Mouse (Mus musculus) forebrain, embryonic 14.5 days (tissue): ENCODE measurements around the gene Glb1l. TPM values are rescaled to one million over a fixed set of nuclear protein-coding genes. Genes with fewer than 3 reads are reported as not detected.

ENCODE experiments used
- ATAC-seq: fragments of 200-750 bp; cut with Nextera tagmentation; 2 replicates; pipeline ENCODE4 v1.8.0; 2017; ENCODE audit warnings: mild to moderate bottlenecking, moderate library complexity
- DNase-seq: peaks from one replicate; pipeline ENCODE4 v3.0.0-alpha.2; 2015; ENCODE audit warnings: low spot score
- H3K27ac ChIP-seq: fragments of 300-500 bp; sonication (generic); 2 replicates; pipeline ENCODE4 v1.5.1; 2014; ENCODE audit warnings: low read depth, mild to moderate bottlenecking, control low read depth, low read length, moderate library complexity
- H3K27me3 ChIP-seq: fragments of 300-500 bp; sonication (generic); replicated peaks from 2 replicates; pipeline ENCODE4 v1.6.1; 2014; ENCODE audit warnings: low read length, control low read depth, mixed read lengths; ENCODE audit not compliant: control insufficient read depth, insufficient read depth
- H3K36me3 ChIP-seq: fragments of 300-500 bp; sonication (generic); 2 replicates; pipeline ENCODE4 v1.6.1; 2014; ENCODE audit warnings: low read length, control low read depth; ENCODE audit not compliant: control insufficient read depth, insufficient read depth
- H3K4me1 ChIP-seq: fragments of 300-500 bp; sonication (generic); 2 replicates; pipeline ENCODE4 v1.6.1; 2014; ENCODE audit warnings: antibody characterized with exemption, low read length, control low read depth; ENCODE audit not compliant: control insufficient read depth, insufficient read depth
- H3K4me2 ChIP-seq: fragments of 300-500 bp; sonication (generic); 2 replicates; pipeline ENCODE4 v1.6.1; 2014; ENCODE audit warnings: mild to moderate bottlenecking, control low read depth, low read length
- H3K4me3 ChIP-seq: fragments of 300-500 bp; sonication (generic); 2 replicates; pipeline ENCODE4 v1.5.1; 2014; ENCODE audit warnings: low read depth, low read length, control low read depth
- H3K9ac ChIP-seq: fragments of 300-500 bp; sonication (generic); 2 replicates; pipeline ENCODE4 v1.6.1; 2014; ENCODE audit warnings: mild to moderate bottlenecking, low read length, control low read depth, moderate library complexity
- H3K9me3 ChIP-seq: fragments of 300-500 bp; sonication (generic); replicated peaks from 2 replicates; pipeline ENCODE4 v1.6.1; 2016; ENCODE audit warnings: low read length, control low read depth, mixed read lengths; ENCODE audit not compliant: control insufficient read depth
- whole genome bisulfite sequencing: fragments of 180-500 bp; shearing (Covaris S2); extraction: QIAGEN DNeasy Blood & Tissue Kit; methylation state at CpG from one replicate; pipeline ENCODE4 v1.1.7; 2014; 5-methylcytosine and 5-hydroxymethylcytosine counted together
- polyA plus RNA-seq: library from polyadenylated mRNA; unstranded; fragments of >200 nt; fragmentation: Nextera tagmentation; extraction: Ambion mirVana; gene quantifications from 2 replicates; pipeline ENCODE4 v1.2.1, GENCODE M21; 2014

Glb1l gene
- polyA plus RNA-seq, 1 experiment from 2014 or later: 13.0 TPM

GRCm38 (mm10) chr1:75250498-75250897, 39.9 kb upstream of the Glb1l start:
- no peaks in the 10 kb centered on the region for H3K36me3 ChIP-seq
- peak; percentile 24; the same call in 1 of the 2 replicates for ATAC-seq
- no peaks in the 10 kb centered on the region for H3K27me3 ChIP-seq
- H3K4me3 ChIP-seq: no peak overlapping the region
- DNase-seq: peak; percentile 59
- H3K4me2 ChIP-seq: no peak overlapping the region
- no peak overlapping the region for H3K9ac ChIP-seq
- no peaks in the 10 kb centered on the region for H3K9me3 ChIP-seq
- 48% methylated on average over 3 of the region's 3 CpGs for WGBS
- H3K4me1 ChIP-seq: peaks cover 16% of the 10 kb centered on the region; the same call in 1 of the 2 replicates
- H3K27ac ChIP-seq: no peak overlapping the region; the same call in 1 of the 2 replicates

GRCm38 (mm10) chr1:75248041-75248772, 37.6 kb upstream of the Glb1l start:
- peaks cover 16% of the 10 kb centered on the region; the same call in 1 of the 2 replicates for H3K4me1 ChIP-seq
- H3K4me3 ChIP-seq: no peak overlapping the region
- ATAC-seq: no peak
- H3K4me2 ChIP-seq: no peak overlapping the region
- peak; percentile 28 for DNase-seq
- H3K27ac ChIP-seq: no peak overlapping the region
- H3K36me3 ChIP-seq: peaks cover 8% of the 10 kb centered on the region; the same call in 1 of the 2 replicates
- H3K27me3 ChIP-seq: no peaks in the 10 kb centered on the region
- no peak overlapping the region for H3K9ac ChIP-seq
- WGBS: 50% methylated on average over 9 of the region's 9 CpGs
- no peaks in the 10 kb centered on the region for H3K9me3 ChIP-seq

- DNase-seq (no peak), ATAC-seq (no peak)
- Histone ChIP-seq H3K36me3 (peaks cover 8% of the 10 kb centered on the region; the same call in 1 of the 2 replicates), H3K27me3 (no peaks in the 10 kb centered on the region), H3K4me3 (no peak overlapping the region), H3K4me1 (peaks cover 16% of the 10 kb centered on the region; the same call in 1 of the 2 replicates), H3K9me3 (no peaks in the 10 kb centered on the region), H3K4me2 (no peak overlapping the region), H3K9ac (no peak overlapping the region), H3K27ac (no peak overlapping the region)
- WGBS: 83% methylated on average over 16 of the region's 16 CpGs
Observed at GRCm38 (mm10) chr1:75247071-75247930, 36.7 kb upstream of the Glb1l start.

- Histone ChIP-seq H3K4me1 (peaks cover 8% of the 10 kb centered on the region; the same call in 1 of the 2 replicates), H3K9ac (no peak overlapping the region), H3K4me2 (no peak overlapping the region), H3K4me3 (no peak overlapping the region), H3K9me3 (no peaks in the 10 kb centered on the region), H3K27me3 (no peaks in the 10 kb centered on the region), H3K36me3 (peaks cover 26% of the 10 kb centered on the region), H3K27ac (no peak overlapping the region)
- ATAC-seq (peak; percentile 88), DNase-seq (peak; percentile 88)
- 12% methylated on average over 4 of the region's 4 CpGs for WGBS
Observed at GRCm38 (mm10) chr1:75244836-75245235, 34.2 kb upstream of the Glb1l start.

DNA sequence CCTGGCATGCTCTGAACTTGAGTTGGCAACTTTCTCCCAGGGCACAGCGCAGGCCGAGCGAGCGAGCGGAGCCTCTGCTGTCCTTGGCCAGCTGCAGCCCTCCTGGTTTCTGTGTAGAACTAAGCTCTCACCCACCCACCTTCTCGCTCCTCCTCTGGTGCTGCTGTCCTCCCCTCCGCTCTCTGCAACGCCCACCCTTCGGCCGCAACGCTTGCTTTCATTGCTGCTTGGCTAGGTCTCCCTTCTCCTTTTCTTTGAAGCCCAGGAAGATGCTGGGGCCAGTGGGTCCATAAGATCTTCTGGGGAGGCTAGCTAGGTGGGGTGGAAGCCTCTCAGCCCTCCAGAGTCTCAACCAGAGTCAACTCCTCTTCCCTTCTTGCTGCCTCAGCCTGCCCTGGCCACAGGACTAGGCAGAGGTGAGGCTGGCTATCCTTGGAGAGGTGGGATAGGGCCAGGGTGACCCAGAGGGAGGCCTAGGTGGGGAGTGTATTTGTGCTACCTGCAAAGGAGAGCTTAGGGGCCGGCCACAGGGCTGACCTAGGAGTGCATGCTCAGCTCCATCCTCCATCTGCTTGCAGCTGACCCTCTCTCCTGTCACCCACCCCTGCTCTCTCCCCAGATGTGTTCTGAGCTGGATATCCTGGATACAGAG, 33.7 kb upstream of the Glb1l start:
- H3K9ac ChIP-seq: no peak overlapping the region
- H3K4me2 ChIP-seq: no peak overlapping the region
- H3K36me3 ChIP-seq: peaks cover 31% of the 10 kb centered on the region
- no peak overlapping the region for H3K4me3 ChIP-seq
- H3K27me3 ChIP-seq: no peaks in the 10 kb centered on the region
- 87% methylated on average over 12 of the region's 12 CpGs for WGBS
- DNase-seq (no peak), ATAC-seq (no peak; the same call in 1 of the 2 replicates)
- H3K27ac ChIP-seq: no peak overlapping the region
- peaks cover 8% of the 10 kb centered on the region; the same call in 1 of the 2 replicates for H3K4me1 ChIP-seq
- H3K9me3 ChIP-seq: no peaks in the 10 kb centered on the region

GRCm38 (mm10) chr1:75243411-75243810, 32.8 kb upstream of the Glb1l start:
- Histone ChIP-seq H3K36me3 (peaks cover 31% of the 10 kb centered on the region), H3K9ac (no peak overlapping the region), H3K9me3 (no peaks in the 10 kb centered on the region), H3K4me1 (peaks cover 8% of the 10 kb centered on the region; the same call in 1 of the 2 replicates), H3K27ac (no peak overlapping the region), H3K27me3 (no peaks in the 10 kb centered on the region), H3K4me2 (no peak overlapping the region), H3K4me3 (no peak overlapping the region)
- 86% methylated on average over 14 of the region's 14 CpGs for WGBS
- DNase-seq (no peak), ATAC-seq (no peak)

DNA sequence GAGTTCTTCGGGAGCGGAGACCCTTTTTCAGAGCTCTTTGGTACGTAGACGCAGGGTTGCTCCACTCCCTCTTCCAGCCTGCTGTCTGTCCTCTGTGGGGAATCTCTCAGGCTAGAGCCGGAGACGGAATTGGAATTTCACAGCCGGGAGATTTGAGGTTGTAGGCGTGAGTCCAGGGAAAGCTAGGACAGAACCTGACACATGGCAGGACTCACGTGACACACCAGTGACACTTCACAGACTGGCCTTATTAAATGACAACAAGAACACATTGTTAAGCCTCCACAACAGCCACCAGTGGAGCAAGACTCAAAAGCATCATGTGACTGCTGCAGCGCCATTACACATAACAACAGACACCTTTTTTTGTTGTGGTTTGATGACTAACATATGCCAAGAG, 29.0 kb upstream of the Glb1l start:
- ATAC-seq: no peak
- Histone ChIP-seq H3K4me1 (peaks cover 9% of the 10 kb centered on the region; the same call in 1 of the 2 replicates), H3K9ac (no peak overlapping the region), H3K27ac (no peak overlapping the region), H3K36me3 (peaks cover 31% of the 10 kb centered on the region), H3K27me3 (no peaks in the 10 kb centered on the region), H3K9me3 (no peaks in the 10 kb centered on the region), H3K4me3 (no peak overlapping the region), H3K4me2 (no peak overlapping the region)
- WGBS: 85% methylated on average over 10 of the region's 10 CpGs
- DNase-seq: no peak

GRCm38 (mm10) chr1:75236117-75237050, 25.8 kb upstream of the Glb1l start, which contains the start of gene Dnajb2:
Dnajb2 (plus strand) TSS chr1:75236406.
- Histone ChIP-seq H3K4me2 (peak within 1 kb of the TSS; percentile 92), H3K4me3 (peak within 1 kb of the TSS; percentile 63), H3K27me3 (no peaks in the 10 kb centered on the region), H3K4me1 (peaks cover 9% of the 10 kb centered on the region; the same call in 1 of the 2 replicates), H3K27ac (peak within 1 kb of the TSS; percentile 76), H3K9me3 (no peaks in the 10 kb centered on the region), H3K9ac (peak within 1 kb of the TSS; percentile 87), H3K36me3 (peaks cover 16% of the 10 kb centered on the region)
- DNase-seq (peak; percentile 78), ATAC-seq (peak; percentile 87)
- under 1% methylated on average over 57 of the region's 64 CpGs for WGBS
